Mouse (Mus musculus): Measurements from ENCODE around the gene Dab1. TPM values are rescaled to one million over a fixed set of nuclear protein-coding genes. Genes with fewer than 3 reads are reported as not detected.
A peak's percentile ranks its signal among the peaks of the same experiment; 100 is the strongest.

Dab1 gene
- polyA plus RNA-seq, 2 experiments: 0.19 to 0.34 TPM

GRCm38 (mm10) chr4:104539047-104539446 is 919.9 kb downstream of the Dab1 start:
- Histone ChIP-seq H3K36me3 (replicated peaks; ENCODE audit: control insufficient read depth, insufficient read depth, low read depth) (no peaks in the 10 kb centered on the region), H3K4me1 (replicated peaks; ENCODE audit: control insufficient read depth in 2 of 2, insufficient read depth in 2 of 2, low read length in 1 of 2) (no peaks in the 10 kb centered on the region), H3K9ac (replicated peaks) (no peak overlapping the region), H3K9me3 (ENCODE audit: control insufficient read depth, low read length) (no peaks in the 10 kb centered on the region), H3K4me3 (ENCODE audit: insufficient read depth in 1 of 2, low read depth in 2 of 2, low read length in 2 of 2) (no peak overlapping the region), H3K27me3 (ENCODE audit: control insufficient read depth, insufficient read depth, low read length) (no peaks in the 10 kb centered on the region), H3K27ac (no peak overlapping the region), H3K4me2 (ENCODE audit: low read depth) (no peak overlapping the region)
- no peak for DNase-seq (ENCODE audit: low read depth in 3 of 3, low spot score in 3 of 3)
- WGBS (ENCODE audit: insufficient replicate concordance): 50% methylated on average over 2 of the region's 2 CpGs
- TF ChIP-seq CTCF (IDR thresholded peaks at IDR 0.05; ENCODE audit: low read depth) (0 out of 2 replicates have a peak, but pooled peaks have one; percentile 2), EP300 (IDR thresholded peaks at IDR 0.05; ENCODE audit: low read depth) (no peak)
- ATAC-seq (ENCODE audit: insufficient read depth): no peak

GRCm38 (mm10) chr4:104547091-104547490 is 927.9 kb downstream of the Dab1 start:
- TF ChIP-seq CTCF (IDR thresholded peaks at IDR 0.05; ENCODE audit: low read depth) (no peak), EP300 (IDR thresholded peaks at IDR 0.05; ENCODE audit: low read depth) (no peak)
- no peak overlapping the region for H3K27ac ChIP-seq
- H3K4me3 ChIP-seq (ENCODE audit: insufficient read depth in 1 of 2, low read depth in 2 of 2, low read length in 2 of 2): no peak overlapping the region
- no peak overlapping the region for H3K9ac ChIP-seq (replicated peaks)
- ATAC-seq (ENCODE audit: insufficient read depth) (no peak), DNase-seq (ENCODE audit: low read depth in 3 of 3, low spot score in 3 of 3) (no peak)
- H3K36me3 ChIP-seq (replicated peaks; ENCODE audit: control insufficient read depth, insufficient read depth, low read depth): no peaks in the 10 kb centered on the region
- H3K9me3 ChIP-seq (ENCODE audit: control insufficient read depth, low read length): no peaks in the 10 kb centered on the region
- no peaks in the 10 kb centered on the region for H3K4me1 ChIP-seq (replicated peaks; ENCODE audit: control insufficient read depth in 2 of 2, insufficient read depth in 2 of 2, low read length in 1 of 2)
- H3K27me3 ChIP-seq (ENCODE audit: control insufficient read depth, insufficient read depth, low read length): no peaks in the 10 kb centered on the region
- 68% methylated on average over 5 of the region's 5 CpGs for WGBS (ENCODE audit: insufficient replicate concordance)
- no peak overlapping the region for H3K4me2 ChIP-seq (ENCODE audit: low read depth)

- Histone ChIP-seq H3K4me3 (ENCODE audit: insufficient read depth in 1 of 2, low read depth in 2 of 2, low read length in 2 of 2) (no peak overlapping the region), H3K4me2 (ENCODE audit: low read depth) (no peak overlapping the region), H3K27ac (no peak overlapping the region), H3K9ac (replicated peaks) (no peak overlapping the region), H3K36me3 (replicated peaks; ENCODE audit: control insufficient read depth, insufficient read depth, low read depth) (no peaks in the 10 kb centered on the region), H3K27me3 (ENCODE audit: control insufficient read depth, insufficient read depth, low read length) (no peaks in the 10 kb centered on the region), H3K9me3 (ENCODE audit: control insufficient read depth, low read length) (no peaks in the 10 kb centered on the region), H3K4me1 (replicated peaks; ENCODE audit: control insufficient read depth in 2 of 2, insufficient read depth in 2 of 2, low read length in 1 of 2) (no peaks in the 10 kb centered on the region)
- no peak for DNase-seq (ENCODE audit: low read depth in 3 of 3, low spot score in 3 of 3)
- no peak for ATAC-seq (ENCODE audit: insufficient read depth)
- WGBS (ENCODE audit: insufficient replicate concordance): 65% methylated on average over 1 of the region's 1 CpGs
- TF ChIP-seq CTCF (IDR thresholded peaks at IDR 0.05; ENCODE audit: low read depth) (no peak), EP300 (IDR thresholded peaks at IDR 0.05; ENCODE audit: low read depth) (no peak)
These were observed 929.1 kb downstream of the Dab1 start for GRCm38 (mm10) chr4:104548287-104548686.

- WGBS (ENCODE audit: insufficient replicate concordance): 40% methylated on average over 4 of the region's 4 CpGs
- DNase-seq (ENCODE audit: low read depth in 3 of 3, low spot score in 3 of 3): no peak
These were observed 931.5 kb downstream of the Dab1 start for GRCm38 (mm10) chr4:104550581-104551205.

GRCm38 (mm10) chr4:104551390-104552070 is 932.4 kb downstream of the Dab1 start:
- H3K27ac ChIP-seq: no peak overlapping the region
- no peak overlapping the region for H3K9ac ChIP-seq (replicated peaks)
- no peak overlapping the region for H3K4me2 ChIP-seq (ENCODE audit: low read depth)
- WGBS (ENCODE audit: insufficient replicate concordance): 64% methylated on average over 17 of the region's 17 CpGs
- TF ChIP-seq EP300 (IDR thresholded peaks at IDR 0.05; ENCODE audit: low read depth) (no peak), CTCF (IDR thresholded peaks at IDR 0.05; ENCODE audit: low read depth) (no peak)
- no peak for ATAC-seq (ENCODE audit: insufficient read depth)
- no peak for DNase-seq (ENCODE audit: low read depth in 3 of 3, low spot score in 3 of 3)
- H3K4me1 ChIP-seq (replicated peaks; ENCODE audit: control insufficient read depth in 2 of 2, insufficient read depth in 2 of 2, low read length in 1 of 2): no peaks in the 10 kb centered on the region
- no peaks in the 10 kb centered on the region for H3K27me3 ChIP-seq (ENCODE audit: control insufficient read depth, insufficient read depth, low read length)
- no peak overlapping the region for H3K4me3 ChIP-seq (ENCODE audit: insufficient read depth in 1 of 2, low read depth in 2 of 2, low read length in 2 of 2)
- H3K9me3 ChIP-seq (ENCODE audit: control insufficient read depth, low read length): no peaks in the 10 kb centered on the region
- no peaks in the 10 kb centered on the region for H3K36me3 ChIP-seq (replicated peaks; ENCODE audit: control insufficient read depth, insufficient read depth, low read depth)

More at GRCm38 (mm10) chr4:104550581-104551205, 931.5 kb downstream of the Dab1 start:
- no peak overlapping the region for H3K27ac ChIP-seq
- H3K9ac ChIP-seq (replicated peaks): no peak overlapping the region
- ATAC-seq (ENCODE audit: insufficient read depth): no peak
- H3K9me3 ChIP-seq (ENCODE audit: control insufficient read depth, low read length): no peaks in the 10 kb centered on the region
- TF ChIP-seq EP300 (IDR thresholded peaks at IDR 0.05; ENCODE audit: low read depth) (no peak), CTCF (IDR thresholded peaks at IDR 0.05; ENCODE audit: low read depth) (no peak)
- no peaks in the 10 kb centered on the region for H3K27me3 ChIP-seq (ENCODE audit: control insufficient read depth, insufficient read depth, low read length)
- H3K4me3 ChIP-seq (ENCODE audit: insufficient read depth in 1 of 2, low read depth in 2 of 2, low read length in 2 of 2): no peak overlapping the region
- H3K4me2 ChIP-seq (ENCODE audit: low read depth): no peak overlapping the region
- no peaks in the 10 kb centered on the region for H3K36me3 ChIP-seq (replicated peaks; ENCODE audit: control insufficient read depth, insufficient read depth, low read depth)
- H3K4me1 ChIP-seq (replicated peaks; ENCODE audit: control insufficient read depth in 2 of 2, insufficient read depth in 2 of 2, low read length in 1 of 2): no peaks in the 10 kb centered on the region
